Mouse (Mus musculus): ENCODE measurements at regions not wholly inside any gene's neighbourhood (a gene's known extent, or its start where the extent isn't known, plus 50 kb on each side); places are given as distances from the start of the nearest gene placed in this dataset.

- TF ChIP-seq CTCF (conservative IDR thresholded peaks at IDR 0.05; ENCODE audit: low read length) (no peak), POU5F1 (IDR thresholded peaks at IDR 0.05; ENCODE audit: borderline replicate concordance, low read length) (no peak), NANOG (IDR thresholded peaks at IDR 0.05; ENCODE audit: borderline replicate concordance, low read length) (no peak)
Observed at GRCm38 (mm10) chr4:39527492-39527891, 77.4 kb downstream of the 1700009N14Rik start.
